Mouse (Mus musculus): ENCODE measurements at regions not wholly inside any gene's neighbourhood (a gene's known extent, or its start where the extent isn't known, plus 50 kb on each side); places are given as distances from the start of the nearest gene placed in this dataset.
A peak's percentile ranks its signal among the peaks of the same experiment; 100 is the strongest.

GRCm38 (mm10) chr5:111519500-111520041 lies 102.4 kb downstream of the Mn1 start:
- peak overlapping the region; percentile 85 for H3K27ac ChIP-seq (ENCODE audit: low read length)
- peaks cover 15% of the 10 kb centered on the region for H3K4me1 ChIP-seq (replicated peaks; ENCODE audit: control insufficient read depth, insufficient read depth, low read length)
- H3K27me3 ChIP-seq (replicated peaks; ENCODE audit: control insufficient read depth, insufficient read depth, low read length): no peaks in the 10 kb centered on the region
- H3K36me3 ChIP-seq (ENCODE audit: control insufficient read depth, insufficient read depth): no peaks in the 10 kb centered on the region
- peak; percentile 94 for ATAC-seq
- no peak overlapping the region for H3K4me2 ChIP-seq (ENCODE audit: low read length)
- H3K4me3 ChIP-seq (replicated peaks; ENCODE audit: low read length): no peak overlapping the region
- H3K9ac ChIP-seq (replicated peaks; ENCODE audit: low read depth, low read length): peak overlapping the region; percentile 9
- H3K9me3 ChIP-seq (ENCODE audit: control insufficient read depth, low read length): no peaks in the 10 kb centered on the region
- WGBS: 3% methylated on average over 7 of the region's 7 CpGs

GRCm38 (mm10) chr5:111521866-111522265 lies 104.7 kb downstream of the Mn1 start:
- no peaks in the 10 kb centered on the region for H3K9me3 ChIP-seq (ENCODE audit: control insufficient read depth, low read length)
- H3K4me2 ChIP-seq (ENCODE audit: low read length): no peak overlapping the region
- H3K4me1 ChIP-seq (replicated peaks; ENCODE audit: control insufficient read depth, insufficient read depth, low read length): peaks cover 15% of the 10 kb centered on the region
- no peak for ATAC-seq
- no peak overlapping the region for H3K4me3 ChIP-seq (replicated peaks; ENCODE audit: low read length)
- WGBS: 79% methylated on average over 2 of the region's 2 CpGs
- H3K9ac ChIP-seq (replicated peaks; ENCODE audit: low read depth, low read length): no peak overlapping the region
- no peak overlapping the region for H3K27ac ChIP-seq (ENCODE audit: low read length)
- no peaks in the 10 kb centered on the region for H3K27me3 ChIP-seq (replicated peaks; ENCODE audit: control insufficient read depth, insufficient read depth, low read length)
- no peaks in the 10 kb centered on the region for H3K36me3 ChIP-seq (ENCODE audit: control insufficient read depth, insufficient read depth)

- Histone ChIP-seq H3K4me2 (ENCODE audit: low read length) (no peak overlapping the region), H3K27me3 (replicated peaks; ENCODE audit: control insufficient read depth, insufficient read depth, low read length) (no peaks in the 10 kb centered on the region), H3K4me3 (replicated peaks; ENCODE audit: low read length) (no peak overlapping the region), H3K4me1 (replicated peaks; ENCODE audit: control insufficient read depth, insufficient read depth, low read length) (peaks cover 15% of the 10 kb centered on the region), H3K9ac (replicated peaks; ENCODE audit: low read depth, low read length) (no peak overlapping the region), H3K27ac (ENCODE audit: low read length) (no peak overlapping the region), H3K36me3 (ENCODE audit: control insufficient read depth, insufficient read depth) (no peaks in the 10 kb centered on the region), H3K9me3 (ENCODE audit: control insufficient read depth, low read length) (no peaks in the 10 kb centered on the region)
- WGBS: 71% methylated on average over 7 of the region's 7 CpGs
- no peak for ATAC-seq
These were observed 105.4 kb downstream of the Mn1 start for GRCm38 (mm10) chr5:111522586-111522985.

- H3K9me3 ChIP-seq (ENCODE audit: control insufficient read depth, low read length): no peaks in the 10 kb centered on the region
- H3K4me3 ChIP-seq (replicated peaks; ENCODE audit: low read length): no peak overlapping the region
- ATAC-seq: no peak
- 92% methylated on average over 10 of the region's 10 CpGs for whole genome bisulfite sequencing
- no peaks in the 10 kb centered on the region for H3K27me3 ChIP-seq (replicated peaks; ENCODE audit: control insufficient read depth, insufficient read depth, low read length)
- no peak overlapping the region for H3K27ac ChIP-seq (ENCODE audit: low read length)
- H3K36me3 ChIP-seq (ENCODE audit: control insufficient read depth, insufficient read depth): no peaks in the 10 kb centered on the region
- no peak overlapping the region for H3K4me2 ChIP-seq (ENCODE audit: low read length)
- no peak overlapping the region for H3K9ac ChIP-seq (replicated peaks; ENCODE audit: low read depth, low read length)
- peaks cover 26% of the 10 kb centered on the region for H3K4me1 ChIP-seq (replicated peaks; ENCODE audit: control insufficient read depth, insufficient read depth, low read length)
These were observed 110.6 kb downstream of the Mn1 start for GRCm38 (mm10) chr5:111527741-111528140.

- Histone ChIP-seq H3K27ac (ENCODE audit: low read length) (peak overlapping the region; percentile 30), H3K9ac (replicated peaks; ENCODE audit: low read depth, low read length) (no peak overlapping the region), H3K36me3 (ENCODE audit: control insufficient read depth, insufficient read depth) (no peaks in the 10 kb centered on the region), H3K4me1 (replicated peaks; ENCODE audit: control insufficient read depth, insufficient read depth, low read length) (peaks cover 26% of the 10 kb centered on the region), H3K4me3 (replicated peaks; ENCODE audit: low read length) (no peak overlapping the region), H3K9me3 (ENCODE audit: control insufficient read depth, low read length) (no peaks in the 10 kb centered on the region), H3K4me2 (ENCODE audit: low read length) (no peak overlapping the region), H3K27me3 (replicated peaks; ENCODE audit: control insufficient read depth, insufficient read depth, low read length) (no peaks in the 10 kb centered on the region)
- peak; percentile 53; the same call in 1 of the 2 replicates for ATAC-seq
- 7% methylated on average over 9 of the region's 9 CpGs for WGBS
These were observed 111.9 kb downstream of the Mn1 start for GRCm38 (mm10) chr5:111529096-111529495.

GRCm38 (mm10) chr5:111530628-111531524 lies 113.7 kb downstream of the Mn1 start:
- 0 out of 2 replicates have a peak overlapping the region, but pooled peaks have one; percentile 10 for H3K4me2 ChIP-seq (ENCODE audit: low read length)
- H3K27me3 ChIP-seq (replicated peaks; ENCODE audit: control insufficient read depth, insufficient read depth, low read length): no peaks in the 10 kb centered on the region
- no peak overlapping the region for H3K4me3 ChIP-seq (replicated peaks; ENCODE audit: low read length)
- WGBS: 22% methylated on average over 25 of the region's 26 CpGs
- H3K27ac ChIP-seq (ENCODE audit: low read length): no peak overlapping the region
- H3K9me3 ChIP-seq (ENCODE audit: control insufficient read depth, low read length): no peaks in the 10 kb centered on the region
- 0 out of 2 replicates have a peak overlapping the region, but pooled peaks have one; percentile 26 for H3K9ac ChIP-seq (replicated peaks; ENCODE audit: low read depth, low read length)
- H3K4me1 ChIP-seq (replicated peaks; ENCODE audit: control insufficient read depth, insufficient read depth, low read length): peaks cover 30% of the 10 kb centered on the region
- ATAC-seq: 0 out of 2 replicates have a peak, but pooled peaks have one; percentile 18
- no peaks in the 10 kb centered on the region for H3K36me3 ChIP-seq (ENCODE audit: control insufficient read depth, insufficient read depth)

- Histone ChIP-seq H3K27me3 (replicated peaks; ENCODE audit: control insufficient read depth, insufficient read depth, low read length) (no peaks in the 10 kb centered on the region), H3K27ac (ENCODE audit: low read length) (no peak overlapping the region), H3K4me2 (ENCODE audit: low read length) (no peak overlapping the region), H3K9me3 (ENCODE audit: control insufficient read depth, low read length) (no peaks in the 10 kb centered on the region), H3K4me1 (replicated peaks; ENCODE audit: control insufficient read depth, insufficient read depth, low read length) (peaks cover 39% of the 10 kb centered on the region), H3K4me3 (replicated peaks; ENCODE audit: low read length) (no peak overlapping the region), H3K9ac (replicated peaks; ENCODE audit: low read depth, low read length) (no peak overlapping the region), H3K36me3 (ENCODE audit: control insufficient read depth, insufficient read depth) (no peaks in the 10 kb centered on the region)
- no peak for ATAC-seq
- WGBS: 75% methylated on average over 9 of the region's 9 CpGs
These were observed 115.4 kb downstream of the Mn1 start for GRCm38 (mm10) chr5:111532446-111533035.

- H3K4me1 ChIP-seq (replicated peaks; ENCODE audit: control insufficient read depth, insufficient read depth, low read length): peaks cover 38% of the 10 kb centered on the region
- ATAC-seq: no peak
- H3K36me3 ChIP-seq (ENCODE audit: control insufficient read depth, insufficient read depth): no peaks in the 10 kb centered on the region
- no peak overlapping the region for H3K4me2 ChIP-seq (ENCODE audit: low read length)
- 20% methylated on average over 13 of the region's 13 CpGs for WGBS
- no peak overlapping the region for H3K4me3 ChIP-seq (replicated peaks; ENCODE audit: low read length)
- no peaks in the 10 kb centered on the region for H3K9me3 ChIP-seq (ENCODE audit: control insufficient read depth, low read length)
- no peak overlapping the region for H3K9ac ChIP-seq (replicated peaks; ENCODE audit: low read depth, low read length)
- H3K27ac ChIP-seq (ENCODE audit: low read length): no peak overlapping the region
- no peaks in the 10 kb centered on the region for H3K27me3 ChIP-seq (replicated peaks; ENCODE audit: control insufficient read depth, insufficient read depth, low read length)
These were observed 118.8 kb downstream of the Mn1 start for GRCm38 (mm10) chr5:111535978-111536377.

All from forebrain, embryonic 16.5 days (tissue).